Mouse (Mus musculus) brain, embryonic 14.5 days (tissue): ENCODE results near the gene Gpm6b.

Source experiments
- CTCF ChIP-seq: fragments of 200-500 bp; IDR thresholded peaks from 2 replicates; pipeline ENCODE4 v1.5.1; 2012; ENCODE audit warnings: inconsistent platforms, mild to moderate bottlenecking, moderate library complexity, borderline replicate concordance; ENCODE audit not compliant: insufficient read depth, insufficient read length; ENCODE audit errors: extremely low read depth
- POLR2A ChIP-seq: fragments of 200-500 bp; IDR thresholded peaks from 2 replicates; pipeline ENCODE4 v1.6.1; 2012; ENCODE audit warnings: mild to moderate bottlenecking, inconsistent platforms, borderline replicate concordance; ENCODE audit not compliant: poor library complexity, insufficient read depth, insufficient read length, severe bottlenecking; ENCODE audit errors: extremely low read depth

GRCm38 (mm10) chrX:166196327-166196726 lies 42.4 kb upstream of the Gpm6b start:
- TF ChIP-seq POLR2A (no peak), CTCF (no peak)
